Mouse (Mus musculus): Measurements from ENCODE around the gene Gdpd1.

GRCm38 (mm10) chr11:87007371-87007770 lies 66.5 kb downstream of the Gdpd1 start:
- TF ChIP-seq EP300 (IDR thresholded peaks at IDR 0.05; ENCODE audit: low read depth) (no peak), CTCF (IDR thresholded peaks at IDR 0.05; ENCODE audit: low read depth) (no peak)
